Mouse (Mus musculus) liver, embryonic 11.5 days (tissue): ENCODE results near the gene Rps18. TPM values are rescaled to one million over a fixed set of nuclear protein-coding genes. Genes with fewer than 3 reads are reported as not detected.
"Not testable (repeated sequence)": the region's sequence is repeated elsewhere in the genome, so short reads cannot be mapped to it uniquely, and the experiment has no call there.

Source experiments
- ATAC-seq: fragments of 200-750 bp; cut with Nextera tagmentation; replicated peaks from 2 replicates; pipeline ENCODE4 v1.8.0; 2017; ENCODE audit warnings: moderate number of reproducible peaks, mild to moderate bottlenecking, moderate TSS enrichment, moderate library complexity; ENCODE audit not compliant: low FRiP score
- DNase-seq: peaks from one replicate; pipeline ENCODE4 v3.0.0-alpha.2; 2017; ENCODE audit warnings: low spot score
- H3K27ac ChIP-seq: fragments of 300-500 bp; sonication (generic); 2 replicates; pipeline ENCODE4 v1.5.1; 2014; ENCODE audit warnings: mild to moderate bottlenecking, low read depth, low read length, control low read depth
- H3K27me3 ChIP-seq: fragments of 300-500 bp; sonication (generic); replicated peaks from 2 replicates; pipeline ENCODE4 v1.6.1; 2014; ENCODE audit warnings: low read length, mixed read lengths; ENCODE audit not compliant: control insufficient read depth, insufficient read depth
- H3K36me3 ChIP-seq: fragments of 300-500 bp; sonication (generic); 2 replicates; pipeline ENCODE4 v1.6.1; 2014; ENCODE audit warnings: mild to moderate bottlenecking, low read length, moderate library complexity, mixed read lengths; ENCODE audit not compliant: control insufficient read depth, insufficient read depth
- H3K4me1 ChIP-seq: fragments of 300-500 bp; sonication (generic); replicated peaks from 2 replicates; pipeline ENCODE4 v1.6.1; 2014; ENCODE audit warnings: low read length, mixed read lengths; ENCODE audit not compliant: control insufficient read depth, insufficient read depth
- H3K4me2 ChIP-seq: fragments of 300-500 bp; sonication (generic); 2 replicates; pipeline ENCODE4 v1.6.1; 2014; ENCODE audit warnings: mild to moderate bottlenecking, control low read depth, moderate library complexity
- H3K4me3 ChIP-seq: fragments of 300-500 bp; sonication (generic); 2 replicates; pipeline ENCODE4 v1.5.1; 2014; ENCODE audit warnings: low read depth, low read length, control low read depth
- H3K9ac ChIP-seq: fragments of 300-500 bp; sonication (generic); 2 replicates; pipeline ENCODE4 v1.6.1; 2014; ENCODE audit warnings: low read depth, low read length, control low read depth
- H3K9me3 ChIP-seq: fragments of 300-500 bp; sonication (generic); 2 replicates; pipeline ENCODE4 v1.6.1; 2016; ENCODE audit warnings: low read length, inconsistent platforms, mixed read lengths; ENCODE audit not compliant: control insufficient read depth
- WGBS: fragments of 180-500 bp; shearing (Covaris S2); extraction: QIAGEN DNeasy Blood & Tissue Kit; methylation state at CpG from one replicate; pipeline ENCODE4 v1.1.7; 2014; 5-methylcytosine and 5-hydroxymethylcytosine counted together
- polyA plus RNA-seq: library from polyadenylated mRNA; unstranded; fragments of >200 nt; fragmentation: Nextera tagmentation; extraction: Ambion mirVana; gene quantifications from 2 replicates; pipeline ENCODE4 v1.2.1, GENCODE M21; 2014

The Rps18 gene
- polyA plus RNA-seq, 1 experiment from 2014 or later: 2,343 TPM

DNA sequence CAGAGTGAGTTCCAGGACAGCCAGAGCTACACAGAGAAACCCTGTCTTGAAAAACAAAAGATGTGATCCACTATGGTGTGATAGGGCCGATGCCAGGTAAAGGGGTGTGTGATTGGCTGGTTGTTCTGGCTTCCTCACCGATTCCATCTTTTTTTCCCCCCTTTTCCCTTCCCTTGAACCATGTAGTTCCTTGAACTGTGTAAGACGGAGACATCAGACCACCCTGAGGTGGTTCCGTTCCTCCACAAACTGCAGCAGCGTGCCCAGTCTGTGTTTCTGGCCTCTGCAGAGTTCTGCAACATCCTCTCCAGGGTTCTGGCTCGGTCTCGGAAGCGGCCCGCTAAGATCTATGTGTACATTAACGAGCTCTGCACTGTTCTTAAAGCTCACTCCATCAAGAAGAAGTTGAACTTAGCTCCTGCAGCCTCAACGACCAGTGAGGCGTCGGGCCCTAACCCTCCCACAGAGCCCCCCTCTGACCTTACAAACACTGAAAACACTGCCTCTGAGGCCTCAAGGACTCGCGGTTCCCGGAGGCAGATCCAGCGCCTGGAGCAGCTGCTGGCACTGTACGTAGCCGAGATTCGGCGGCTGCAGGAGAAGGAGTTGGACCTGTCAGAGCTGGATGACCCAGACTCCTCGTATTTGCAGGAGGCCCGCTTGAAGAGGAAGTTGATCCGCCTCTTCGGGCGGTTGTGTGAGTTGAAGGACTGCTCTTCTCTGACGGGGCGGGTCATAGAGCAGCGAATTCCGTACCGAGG is 44.6 kb downstream of the Rps18 start:
- H3K4me1 ChIP-seq: peaks cover 23% of the 10 kb centered on the region
- DNase-seq (no peak), ATAC-seq (no peak)
- H3K9ac ChIP-seq: no peak overlapping the region
- H3K4me2 ChIP-seq: no peak overlapping the region
- no peaks in the 10 kb centered on the region for H3K27me3 ChIP-seq
- H3K27ac ChIP-seq: no peak overlapping the region
- no peaks in the 10 kb centered on the region for H3K9me3 ChIP-seq
- 91% methylated on average over 31 of the region's 31 CpGs for WGBS
- peaks cover 38% of the 10 kb centered on the region for H3K36me3 ChIP-seq
- no peak overlapping the region for H3K4me3 ChIP-seq

DNA sequence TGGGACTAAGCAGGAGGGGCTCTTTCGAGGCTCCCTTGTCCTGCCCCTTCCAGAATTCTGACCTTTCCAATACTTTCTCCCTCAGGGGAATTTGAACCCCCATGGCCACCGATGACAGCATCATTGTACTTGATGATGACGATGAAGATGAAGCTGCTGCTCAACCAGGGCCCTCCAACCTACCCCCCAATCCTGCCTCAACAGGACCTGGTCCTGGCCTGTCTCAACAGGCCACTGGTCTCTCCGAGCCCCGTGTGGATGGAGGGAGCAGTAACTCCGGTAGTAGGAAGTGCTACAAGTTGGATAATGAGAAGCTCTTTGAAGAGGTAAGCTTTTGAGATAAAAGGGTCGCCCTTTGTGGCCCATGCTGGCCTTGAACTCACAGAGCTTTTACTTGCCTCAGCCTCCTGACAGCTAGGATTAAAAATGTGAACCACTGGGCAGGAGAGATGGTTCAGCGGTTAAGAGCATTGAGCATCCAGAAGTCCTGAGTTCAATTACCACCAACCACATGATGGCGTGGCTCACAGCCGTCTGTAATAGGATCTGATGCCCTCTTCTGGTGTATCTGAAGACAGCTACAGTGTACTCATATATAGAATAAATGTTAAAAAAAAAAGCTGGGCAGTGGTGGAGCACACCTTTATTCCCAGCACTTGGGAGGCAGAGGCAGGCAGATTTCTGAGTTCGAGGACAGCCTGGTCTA is 45.3 kb downstream of the Rps18 start:
- Histone ChIP-seq H3K9me3 (no peaks in the 10 kb centered on the region), H3K9ac (peak overlapping the region; percentile 96), H3K4me1 (peaks cover 23% of the 10 kb centered on the region), H3K27ac (peak overlapping the region; percentile 94; the same call in 1 of the 2 replicates), H3K4me3 (peak overlapping the region; percentile 94), H3K36me3 (peaks cover 38% of the 10 kb centered on the region), H3K4me2 (peak overlapping the region; percentile 98), H3K27me3 (no peaks in the 10 kb centered on the region)
- 46% methylated on average over 11 of the region's 11 CpGs for WGBS
- no peak for DNase-seq
- no peak for ATAC-seq

DNA sequence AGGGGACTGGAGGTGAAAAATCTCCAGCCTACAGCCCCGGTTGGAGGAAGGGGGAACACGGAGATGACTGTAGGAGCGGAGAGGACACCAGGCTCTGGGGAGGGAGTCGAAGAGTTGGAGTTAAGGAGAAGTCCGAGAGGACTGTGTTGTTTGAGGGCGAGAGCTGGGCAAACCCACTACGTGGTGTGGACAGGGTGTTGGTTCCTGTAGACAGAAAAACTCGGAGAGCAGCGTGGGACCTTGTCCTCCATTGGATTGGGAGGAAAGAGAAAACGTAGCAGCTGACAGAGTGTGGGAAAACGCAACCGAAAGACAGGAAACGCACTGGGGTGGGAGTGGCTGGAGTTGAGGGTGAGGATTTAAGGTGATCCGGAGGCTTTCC is 45.9 kb downstream of the Rps18 start:
- H3K4me2 ChIP-seq: peak overlapping the region; percentile 98
- peaks cover 38% of the 10 kb centered on the region for H3K36me3 ChIP-seq
- peak overlapping the region; percentile 96 for H3K9ac ChIP-seq
- DNase-seq (no peak), ATAC-seq (no peak; the same call in 1 of the 2 replicates)
- no peaks in the 10 kb centered on the region for H3K27me3 ChIP-seq
- H3K27ac ChIP-seq: peak overlapping the region; percentile 94
- H3K4me3 ChIP-seq: peak overlapping the region; percentile 94
- H3K4me1 ChIP-seq: peaks cover 17% of the 10 kb centered on the region
- under 1% methylated on average over 14 of the region's 14 CpGs for WGBS
- H3K9me3 ChIP-seq: no peaks in the 10 kb centered on the region

DNA sequence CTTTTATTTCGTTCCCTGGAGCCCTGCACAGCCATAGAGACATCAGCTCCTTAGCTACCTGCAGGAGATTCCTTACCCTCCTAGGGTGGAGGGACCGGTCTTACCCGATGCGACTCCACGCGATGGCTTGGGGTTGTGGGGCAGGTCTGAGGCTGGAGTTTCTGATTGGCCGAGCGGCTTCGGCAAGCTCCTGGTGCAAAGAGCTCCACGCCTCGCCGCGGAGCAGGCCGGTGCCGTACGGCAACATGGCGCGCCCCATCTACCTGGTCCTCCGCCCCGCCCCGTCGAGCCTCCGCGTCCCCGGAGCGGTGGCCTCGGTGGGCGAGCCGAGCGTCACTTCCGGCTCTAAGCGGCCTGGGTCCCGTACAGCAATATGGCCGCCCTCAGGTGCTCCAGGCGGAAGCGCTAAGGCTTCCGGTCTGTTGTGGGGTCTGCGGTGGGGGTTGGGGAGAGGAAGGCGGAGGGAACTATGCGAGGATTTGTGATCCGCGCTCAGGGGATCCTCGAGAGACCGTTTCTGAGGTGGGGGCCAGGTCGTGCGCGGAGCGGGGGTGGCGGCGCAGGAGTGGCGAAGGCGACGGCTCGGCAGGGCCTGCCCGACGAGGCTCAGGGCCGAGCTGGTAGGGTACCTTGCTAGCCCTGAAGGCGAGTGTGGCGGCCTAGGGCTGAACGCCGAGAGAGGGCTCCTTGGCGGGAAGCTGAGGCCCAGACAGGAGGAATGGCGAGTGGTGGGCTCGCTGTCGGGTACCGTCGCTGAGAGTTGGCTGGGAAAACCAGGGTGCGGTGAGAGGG is 46.5 kb downstream of the Rps18 start, which contains the start of gene Daxx:
Gene Daxx (plus strand): TSS at position 338 of the 792 bp plus-strand sequence.
- H3K4me1 ChIP-seq: peaks cover 16% of the 10 kb centered on the region
- peak; percentile 96 for ATAC-seq
- H3K9me3 ChIP-seq: no peaks in the 10 kb centered on the region
- peak within 1 kb of the TSS; percentile 94 for H3K4me3 ChIP-seq
- peak within 1 kb of the TSS; percentile 96 for H3K9ac ChIP-seq
- peak within 1 kb of the TSS; percentile 94 for H3K27ac ChIP-seq
- WGBS: under 1% methylated on average over 68 of the region's 68 CpGs
- peaks cover 34% of the 10 kb centered on the region for H3K36me3 ChIP-seq
- no peaks in the 10 kb centered on the region for H3K27me3 ChIP-seq
- peak within 1 kb of the TSS; percentile 98 for H3K4me2 ChIP-seq
- DNase-seq: peak; percentile 96

DNA sequence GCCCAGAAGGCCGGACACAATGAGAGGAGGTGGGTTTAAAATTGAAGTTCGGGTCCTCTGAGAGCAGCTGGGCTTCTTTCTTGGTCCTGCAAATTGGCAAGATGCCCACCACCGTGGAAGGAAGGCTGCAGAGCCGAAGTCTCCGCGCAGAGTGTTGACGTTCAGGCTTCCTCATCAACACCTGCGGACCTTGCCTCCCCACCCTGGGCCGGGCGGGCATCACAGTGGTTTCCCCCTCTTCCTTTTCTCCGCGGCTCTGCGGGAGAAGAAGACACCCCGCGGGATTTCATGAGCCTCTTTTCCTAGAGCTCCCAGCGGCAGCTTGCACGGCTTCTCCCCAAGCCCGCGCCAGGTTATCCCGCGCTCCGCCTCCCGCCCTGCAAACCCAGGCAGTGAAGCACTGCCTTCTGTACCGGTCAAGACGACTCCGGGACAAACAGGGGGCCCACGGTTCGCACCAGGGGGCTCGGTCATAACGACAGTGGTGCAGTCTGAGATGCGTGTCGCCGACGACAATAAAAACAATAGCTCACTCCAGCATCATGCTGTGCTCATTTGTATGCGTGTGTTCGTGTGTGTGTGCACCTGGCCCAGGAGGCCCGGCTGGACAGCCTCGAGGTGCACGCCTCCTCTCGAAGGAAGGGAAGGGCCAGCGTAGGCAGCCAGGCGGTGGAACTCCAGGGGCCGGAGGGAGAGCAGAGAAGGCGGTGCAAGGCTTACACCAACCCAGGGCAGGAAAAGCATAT is 47.3 kb downstream of the Rps18 start:
- Histone ChIP-seq H3K4me2 (peak overlapping the region; percentile 98), H3K27me3 (no peaks in the 10 kb centered on the region), H3K4me1 (peaks cover 16% of the 10 kb centered on the region), H3K9me3 (no peaks in the 10 kb centered on the region), H3K27ac (peak overlapping the region; percentile 94), H3K9ac (peak overlapping the region; percentile 72), H3K4me3 (peak overlapping the region; percentile 94), H3K36me3 (peaks cover 26% of the 10 kb centered on the region)
- DNase-seq: peak; percentile 71
- peak; percentile 47 for ATAC-seq
- under 1% methylated on average over 42 of the region's 44 CpGs for WGBS

DNA sequence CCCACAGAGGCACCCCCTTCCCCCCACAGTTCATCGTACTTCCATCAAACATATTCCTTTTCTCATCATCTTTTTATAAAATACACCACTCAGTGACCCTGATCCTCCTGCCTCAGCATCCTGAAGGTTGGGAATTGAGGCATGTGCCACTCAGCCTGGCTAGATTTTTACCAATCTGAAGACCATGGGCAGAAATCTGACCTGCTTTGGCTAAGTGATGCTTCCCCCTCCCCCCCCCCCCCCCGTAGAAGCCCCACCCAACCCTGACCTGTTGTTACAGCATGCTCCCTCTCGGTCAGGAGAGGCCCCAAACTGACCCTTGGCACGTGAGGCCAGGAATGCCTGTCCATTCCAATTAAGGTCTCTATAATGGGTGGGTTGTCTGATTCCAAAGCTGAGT is 51.0 kb downstream of the Rps18 start, which contains the start of gene Platr17:
Gene Platr17 (plus strand): TSS at position 301 of the 400 bp plus-strand sequence.
- H3K4me3 ChIP-seq, DNase-seq, ATAC-seq, H3K36me3 ChIP-seq, H3K9me3 ChIP-seq, H3K4me2 ChIP-seq, H3K27me3 ChIP-seq, H3K9ac ChIP-seq, H3K27ac ChIP-seq: not testable (repeated sequence)
- WGBS: 58% methylated on average over 3 of the region's 4 CpGs
- H3K4me1 ChIP-seq: peaks cover 35% of the 10 kb centered on the region

DNA sequence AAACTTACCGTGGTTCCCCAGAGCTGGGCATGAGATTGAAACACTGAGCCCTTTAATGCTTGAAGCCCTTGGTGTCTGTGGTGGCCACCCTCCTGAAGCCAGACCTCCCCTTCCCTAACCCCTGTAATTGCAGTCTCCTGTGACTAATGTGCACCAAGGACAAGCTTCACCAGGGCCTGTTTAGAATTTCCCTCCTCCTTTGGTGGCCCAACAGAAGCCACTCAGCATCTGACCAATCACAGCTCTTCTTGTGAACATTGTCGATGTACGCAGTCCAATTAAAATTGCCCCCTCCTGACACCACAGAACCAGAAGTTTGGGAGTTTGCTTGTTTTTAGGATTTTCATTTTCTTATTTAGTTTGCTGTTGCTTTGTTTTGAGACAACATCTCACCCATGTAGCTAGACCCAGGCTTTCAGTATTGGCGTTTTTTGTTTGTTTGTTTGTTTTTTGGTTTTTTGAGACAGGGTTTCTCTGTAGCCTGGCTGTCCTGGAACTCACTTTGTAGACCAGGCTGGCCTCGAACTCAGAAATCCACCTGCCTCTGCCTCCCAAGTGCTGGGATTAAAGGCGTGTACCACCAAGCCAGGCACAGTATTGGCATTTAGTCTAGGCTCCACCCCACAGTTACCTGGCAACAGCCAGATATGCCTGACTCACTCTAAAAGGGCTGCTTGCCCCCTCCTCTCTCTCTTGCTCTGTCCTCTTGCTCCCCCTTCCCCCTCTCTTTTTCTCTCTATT is 51.7 kb downstream of the Rps18 start:
- not testable (repeated sequence) for H3K9me3 ChIP-seq, H3K4me2 ChIP-seq, ATAC-seq, H3K27me3 ChIP-seq, H3K36me3 ChIP-seq, DNase-seq, H3K9ac ChIP-seq, H3K4me3 ChIP-seq
- H3K4me1 ChIP-seq: peaks cover 37% of the 10 kb centered on the region
- WGBS: 68% methylated on average over 6 of the region's 6 CpGs
- H3K27ac ChIP-seq: 0 out of 2 replicates have a peak overlapping the region, but pooled peaks have one; percentile 11
